Mouse (Mus musculus): ENCODE results near the gene Sema4d.

DNA sequence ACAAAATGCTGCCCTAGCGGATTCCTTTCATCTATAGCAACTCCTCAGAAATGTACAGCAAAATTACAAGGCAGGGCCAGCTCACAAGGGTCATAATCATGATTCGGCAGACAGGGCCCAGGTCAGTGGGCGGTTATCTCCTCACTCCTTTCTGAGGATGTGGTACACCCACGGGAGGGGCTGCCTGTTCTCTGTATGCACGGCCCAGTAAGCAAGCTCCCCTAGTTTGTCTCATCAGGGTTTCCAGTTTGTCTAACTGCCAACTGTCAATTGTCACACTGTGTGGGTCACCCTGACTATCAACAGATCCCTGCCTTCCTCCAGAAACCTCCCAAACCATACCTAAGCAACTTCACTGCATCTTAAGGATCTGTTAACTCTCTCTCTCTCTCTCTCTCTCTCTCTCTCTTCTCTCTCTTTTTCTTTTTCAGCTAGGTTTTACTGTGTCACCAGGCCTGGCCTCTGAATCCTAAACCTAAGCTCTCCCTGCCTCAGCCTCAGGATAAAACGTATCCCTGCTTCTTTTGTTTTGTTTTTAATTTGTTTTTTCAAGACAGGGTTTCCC lies 55.5 kb downstream of the Sema4d start:
- no peak for TF ChIP-seq POLR2A (IDR thresholded peaks at IDR 0.05; ENCODE audit: low read depth, low read length)
- no peak for TF ChIP-seq ZNF384 (IDR thresholded peaks at IDR 0.05; ENCODE audit: low read depth, low read length)
- no peak for TF ChIP-seq CTCF (conservative IDR thresholded peaks at IDR 0.05 in 1 of 2, IDR thresholded peaks at IDR 0.05 in 1 of 2; ENCODE audit: low read depth in 2 of 2, low read length in 2 of 2)

Data from CH12.LX (cell line).